Mouse (Mus musculus) c-Kit-positive CD71-negative TER-119-negative erythroid progenitor cells, embryonic 14.5 days (primary cell): ENCODE measurements around the gene P2rx7.

Source experiments
- DNase-seq: peaks from one replicate; pipeline ENCODE4 v3.0.0-alpha.2; 2013; ENCODE audit warnings: low read depth

Gene P2rx7

DNA sequence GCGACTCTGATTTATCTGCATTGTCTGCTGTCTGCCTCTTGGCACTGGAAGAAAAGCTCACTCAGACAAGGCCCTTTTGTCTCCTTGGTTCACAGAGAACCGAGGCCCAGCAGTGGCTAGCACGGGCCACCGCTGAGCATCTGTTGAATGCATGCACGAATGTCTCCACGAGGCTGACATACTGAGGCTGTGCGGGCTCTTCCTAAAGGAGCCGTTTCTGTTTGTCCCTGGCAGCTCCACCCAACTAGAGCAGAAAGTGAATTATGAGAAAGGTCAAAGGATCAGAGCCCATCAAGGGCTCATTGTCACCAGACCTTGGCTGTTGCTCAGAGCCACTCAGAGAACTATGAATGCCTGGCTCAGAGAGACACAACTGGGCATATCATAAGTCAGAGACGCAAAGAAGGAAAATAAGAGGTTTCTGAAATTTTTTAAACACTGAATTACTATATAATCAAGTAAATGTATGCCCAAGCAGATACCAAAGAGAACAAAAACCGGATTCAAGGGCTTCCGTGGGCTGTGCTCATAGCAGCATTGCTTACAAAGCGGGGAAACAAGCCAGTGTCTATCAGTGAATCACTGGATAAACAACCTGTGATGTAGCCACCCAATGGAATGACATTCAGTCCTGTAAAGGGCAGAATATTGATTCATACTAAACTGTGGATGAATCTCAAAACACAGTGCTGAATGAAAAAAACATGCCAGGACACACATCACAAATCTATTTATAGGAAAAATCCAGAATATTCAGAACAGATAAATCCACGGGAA is 49.9 kb downstream of the P2rx7 start:
- DNase-seq, result no peak

DNA sequence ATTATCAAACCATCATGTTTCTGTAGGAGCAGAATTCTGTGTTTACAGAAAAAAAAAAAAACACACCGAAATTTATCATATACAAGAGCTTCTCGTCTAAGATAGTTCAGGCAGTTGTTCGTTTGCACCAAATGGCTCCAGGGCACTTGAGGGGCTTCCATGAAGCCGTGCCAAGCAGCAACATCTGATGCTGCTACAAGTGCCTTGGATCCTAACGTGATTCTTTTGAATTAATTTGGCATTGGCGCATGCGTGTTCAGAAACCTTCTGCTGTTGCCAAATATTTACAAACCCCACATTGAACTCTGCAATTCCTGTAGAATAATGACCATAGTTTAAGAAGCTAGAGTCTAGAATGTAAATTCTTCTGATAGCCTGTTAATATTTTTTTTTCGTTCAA is 51.8 kb downstream of the P2rx7 start:
- DNase-seq, result no peak

DNA sequence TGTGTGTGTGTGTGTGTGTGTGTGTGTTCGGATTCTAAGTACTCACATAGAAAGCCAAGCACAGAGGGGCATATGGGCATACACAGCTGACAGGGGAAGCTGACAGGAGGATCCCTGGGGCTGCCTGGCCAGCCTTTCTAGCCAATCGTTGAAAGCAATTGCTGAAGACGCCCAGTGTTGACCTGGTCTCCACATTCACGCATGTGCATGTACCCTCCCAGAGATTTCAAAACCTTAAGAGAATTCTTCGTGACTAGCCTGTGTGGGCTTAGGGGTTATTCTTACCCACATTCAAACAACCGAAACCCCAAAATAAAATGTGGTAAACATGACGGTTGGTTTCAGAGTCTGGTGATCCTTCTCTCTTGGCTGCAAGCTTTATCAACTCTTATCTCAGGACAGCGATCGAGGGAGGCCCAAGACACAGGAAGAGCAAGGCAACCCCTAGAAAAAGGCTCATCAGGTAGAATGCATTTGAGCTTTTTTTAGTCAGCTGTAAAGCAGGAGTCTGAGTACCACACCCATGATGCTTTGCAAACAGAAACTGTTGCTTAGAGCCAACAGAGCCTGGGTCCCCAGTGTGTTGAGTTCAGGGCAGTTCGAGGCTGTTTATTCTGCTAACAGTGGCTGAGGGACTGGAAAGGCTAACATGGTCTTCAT is 54.5 kb downstream of the P2rx7 start:
- no peak for DNase-seq

DNA sequence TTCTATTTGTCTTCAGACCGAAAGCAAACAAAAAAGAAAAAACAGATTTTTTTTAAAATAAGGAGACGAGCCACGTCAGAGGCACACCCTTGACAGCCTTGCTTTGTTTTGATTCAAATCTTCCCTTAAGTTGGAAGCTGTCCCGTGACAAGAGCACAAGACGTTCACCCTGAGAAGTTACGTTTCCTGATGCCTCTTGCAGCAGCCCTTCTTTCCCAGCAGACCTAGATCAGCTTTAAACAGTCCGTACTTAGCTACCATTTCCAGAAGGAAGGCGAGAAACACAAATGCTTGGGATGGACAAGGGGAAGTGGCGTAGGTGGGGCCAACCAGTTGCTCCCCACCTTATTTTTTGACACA is 55.0 kb downstream of the P2rx7 start:
- DNase-seq, result no peak

DNA sequence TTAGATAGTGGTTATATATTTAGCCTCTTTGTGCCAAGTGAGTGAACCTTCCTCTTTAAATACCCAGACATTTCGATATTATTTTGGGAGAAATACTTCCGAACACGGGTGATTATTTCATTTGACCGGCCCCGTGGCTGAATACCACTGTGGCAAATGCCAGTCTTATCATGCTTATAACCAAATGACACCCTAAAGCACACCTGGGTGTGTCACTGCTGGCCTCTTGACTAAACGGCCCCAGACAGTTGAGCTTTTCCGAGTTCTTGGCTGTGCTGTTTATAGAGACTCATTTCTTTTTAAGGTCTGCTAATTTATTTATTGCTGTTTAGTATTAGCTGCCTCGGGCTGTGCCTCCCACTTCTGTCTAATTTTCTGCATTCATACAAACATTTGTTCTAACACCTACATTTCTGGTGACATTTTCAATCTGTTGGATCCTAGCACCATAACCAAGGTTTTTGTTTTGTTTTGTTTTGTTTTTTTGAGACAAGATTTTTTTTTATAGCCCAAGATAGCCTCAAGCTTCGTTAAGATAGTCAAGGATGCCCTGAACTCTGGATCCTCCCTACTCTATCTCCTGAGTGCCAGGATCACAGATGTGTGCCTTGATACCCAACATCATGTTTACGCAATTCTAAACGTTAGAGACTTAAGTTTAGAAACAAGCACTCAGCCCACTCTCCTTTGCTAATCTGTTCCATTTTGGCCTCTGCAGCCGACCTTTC is 56.6 kb downstream of the P2rx7 start:
- DNase-seq, result no peak

DNA sequence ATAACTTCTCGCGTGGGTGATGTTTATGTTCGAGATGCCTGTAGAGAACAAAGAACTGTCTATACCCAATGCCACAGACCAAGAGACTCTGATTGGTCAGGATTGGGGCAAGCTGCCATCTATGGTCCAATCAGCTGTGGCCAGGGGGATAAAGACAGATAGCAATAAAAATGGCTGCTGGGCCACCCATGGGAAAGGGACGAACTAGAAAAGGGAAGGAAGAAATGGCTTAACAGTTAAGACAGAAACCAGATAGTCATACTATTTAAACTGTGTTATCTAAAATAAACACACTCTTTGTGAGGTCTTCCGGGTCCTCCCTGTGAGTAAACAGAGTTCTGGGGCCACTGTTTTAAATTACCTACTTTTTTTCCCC is 57.1 kb downstream of the P2rx7 start:
- DNase-seq, result no peak

DNA sequence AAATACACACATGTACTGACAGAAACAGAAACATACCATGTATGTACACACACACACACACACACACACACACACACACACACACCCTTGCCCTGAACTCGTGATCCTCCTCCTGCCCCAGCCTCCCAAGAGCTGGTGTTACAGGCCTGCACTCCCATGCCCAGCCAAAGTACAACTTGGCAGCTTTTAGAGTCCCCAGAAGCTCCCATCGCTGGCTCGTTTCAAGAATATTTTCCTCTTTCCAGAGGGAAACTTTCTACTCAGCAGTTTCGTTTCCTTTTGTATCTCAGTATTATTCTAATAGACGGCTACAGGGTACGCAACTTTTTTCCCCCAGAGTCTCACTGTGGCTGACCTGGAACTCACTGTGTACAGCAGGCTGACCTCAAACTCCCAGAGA is 58.4 kb downstream of the P2rx7 start:
- no peak for DNase-seq

DNA sequence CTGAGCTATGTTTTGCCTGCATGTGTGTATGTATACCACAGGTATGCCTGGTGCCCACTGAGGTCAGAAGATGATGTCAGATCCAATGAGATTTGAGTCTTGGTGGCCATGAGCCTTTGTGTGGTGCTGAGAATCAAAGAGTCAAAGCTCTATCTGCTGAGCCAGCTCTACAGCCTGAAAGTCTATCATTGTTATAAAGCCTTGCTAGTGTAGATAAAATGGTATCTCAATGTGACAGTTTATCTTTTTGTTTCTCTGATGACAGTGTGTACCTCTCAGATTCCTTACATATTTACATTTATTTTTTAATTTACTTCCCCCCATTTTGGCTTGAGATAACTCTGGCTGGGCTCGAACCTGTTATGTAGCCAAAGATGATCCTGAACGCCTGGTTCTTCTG is 59.9 kb downstream of the P2rx7 start:
- no peak for DNase-seq

DNA sequence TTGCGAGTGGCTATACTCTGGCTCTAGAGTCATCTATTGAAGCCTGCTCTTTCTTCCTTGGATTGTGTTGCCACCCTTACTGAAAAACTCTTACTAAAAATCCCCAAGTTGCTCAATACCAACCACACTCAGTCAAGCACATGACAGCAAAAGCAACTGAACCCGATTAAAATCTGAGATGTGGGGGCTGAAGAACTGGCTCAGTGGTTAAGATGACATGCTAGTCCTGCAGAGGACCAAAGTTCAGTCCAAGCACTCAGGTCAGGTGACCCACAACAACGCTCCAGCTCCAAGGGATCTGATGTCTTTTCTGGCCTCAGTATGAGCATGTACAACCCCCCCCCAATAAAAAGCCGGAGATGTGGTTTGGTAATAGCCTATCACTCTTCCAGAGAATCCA is 60.9 kb downstream of the P2rx7 start:
- DNase-seq, result no peak

DNA sequence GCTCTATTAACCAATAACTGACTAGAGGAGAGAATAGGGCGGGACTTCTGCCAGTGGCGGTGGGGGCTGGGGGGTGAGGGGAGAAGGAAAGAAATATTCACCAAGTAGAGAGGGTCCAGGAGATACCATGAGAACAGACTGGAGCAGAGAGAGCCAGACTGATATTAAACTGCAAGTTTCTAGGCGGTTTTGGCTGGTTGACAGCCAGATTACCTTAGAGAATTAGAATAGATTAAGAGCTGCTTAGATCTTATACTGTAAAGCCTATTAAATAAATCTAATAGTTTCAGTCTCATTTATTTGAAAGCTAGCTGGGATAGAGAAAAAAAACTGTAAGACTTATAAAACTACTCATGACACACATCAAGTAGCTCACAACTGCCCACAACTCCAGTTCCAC is 61.5 kb downstream of the P2rx7 start:
- no peak for DNase-seq

DNA sequence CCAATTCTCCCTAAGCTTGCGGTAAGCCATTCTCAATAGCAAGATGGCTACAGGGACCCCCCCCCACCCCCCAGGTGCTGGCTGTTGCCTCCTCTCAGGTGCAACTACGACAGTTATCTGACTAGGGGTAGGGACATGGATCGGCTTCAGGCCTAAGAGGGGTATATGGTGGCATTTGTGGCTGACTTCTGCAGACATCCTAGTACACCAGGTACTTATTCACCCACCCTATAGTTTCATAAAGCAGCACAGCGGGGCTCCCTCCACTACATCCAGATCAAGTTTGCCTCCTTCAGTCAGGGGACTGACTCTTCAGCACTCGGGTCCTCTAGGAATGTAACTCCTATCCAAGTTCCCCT is 63.2 kb downstream of the P2rx7 start:
- no peak for DNase-seq

DNA sequence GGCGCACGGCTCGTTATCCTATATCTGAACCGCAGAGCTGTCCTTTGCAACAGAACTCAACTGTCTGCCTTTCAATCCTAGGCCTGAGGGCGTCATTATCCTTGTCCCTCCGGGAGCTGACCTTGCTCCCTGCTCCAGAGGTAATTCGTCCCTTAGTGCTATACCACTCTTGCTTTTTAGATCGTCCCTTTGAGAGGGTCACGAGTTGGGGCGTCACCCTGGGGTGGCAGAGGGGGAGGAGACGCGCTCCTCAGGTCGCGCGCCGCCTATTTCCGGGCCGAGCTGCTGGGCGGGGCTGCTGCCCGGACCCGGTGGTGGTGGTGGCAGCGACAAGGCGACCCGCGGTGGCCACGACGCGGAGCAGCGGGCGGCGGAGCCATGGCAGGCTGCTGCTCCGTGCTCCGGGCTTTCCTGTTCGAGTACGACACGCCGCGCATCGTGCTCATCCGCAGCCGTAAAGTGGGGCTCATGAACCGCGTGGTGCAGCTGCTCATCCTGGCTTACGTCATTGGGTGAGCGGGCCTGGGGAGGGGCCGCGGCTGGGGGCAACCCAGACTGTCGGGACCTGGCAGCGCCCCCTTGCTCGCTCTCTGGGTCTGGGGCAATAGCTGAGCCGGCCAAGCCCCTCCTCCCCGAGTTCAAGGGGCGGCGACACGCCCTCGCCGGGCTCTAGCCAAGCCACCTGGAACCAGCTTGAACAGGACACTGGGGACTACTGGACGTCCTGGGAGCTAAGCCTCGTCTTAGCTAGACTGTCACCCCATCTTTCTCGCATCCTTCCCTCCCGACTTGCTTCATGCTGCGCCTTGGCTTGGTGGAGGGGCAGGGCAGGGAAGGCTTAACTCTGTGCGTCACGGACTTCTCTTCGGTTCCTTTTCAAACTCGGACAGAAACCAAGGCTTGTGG is 63.8 kb downstream of the P2rx7 start, which contains the start of gene P2rx4:
P2rx4 (plus strand) TSS at position 269 of the 906 bp plus-strand sequence.
- DNase-seq, result peak; percentile 69

DNA sequence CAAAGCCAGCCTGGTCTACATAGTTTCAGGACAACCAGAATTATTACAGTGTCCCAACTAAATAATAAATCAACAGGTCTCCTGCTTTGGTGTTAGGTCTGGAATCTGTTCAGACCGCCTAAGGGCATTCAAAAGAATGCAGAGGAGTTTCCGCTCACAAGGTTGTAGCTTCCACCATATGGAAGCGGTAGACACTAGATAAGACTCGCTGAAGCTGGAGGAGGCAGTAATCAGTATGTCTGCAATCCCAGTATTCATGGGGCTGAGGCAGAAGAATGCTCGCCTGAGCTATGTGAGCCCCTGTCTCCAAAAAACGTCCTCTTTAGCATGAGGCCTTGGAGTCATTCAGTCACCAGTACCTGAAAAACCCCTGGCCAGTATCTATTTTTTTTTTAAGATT is 65.1 kb downstream of the P2rx7 start:
- DNase-seq, result no peak

DNA sequence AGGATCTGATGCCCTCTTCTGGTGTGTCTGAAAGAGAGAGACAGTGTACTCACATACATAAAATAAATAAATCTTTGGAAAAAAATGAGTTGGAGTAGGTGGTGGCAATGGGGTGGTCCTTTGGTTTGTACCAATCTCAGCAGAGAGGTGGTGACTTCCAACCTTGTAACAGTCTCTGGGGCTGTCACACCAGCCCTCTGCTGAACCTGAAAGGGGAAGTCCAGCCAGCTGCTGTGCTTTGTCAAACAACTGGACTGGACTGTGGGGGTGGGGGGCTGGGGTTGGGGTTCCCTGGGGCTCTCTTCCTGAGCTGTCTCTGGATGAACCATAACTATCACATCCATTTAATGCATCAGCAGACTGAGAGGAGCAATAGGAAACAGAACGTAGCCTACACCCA is 72.0 kb downstream of the P2rx7 start:
- DNase-seq, result no peak

DNA sequence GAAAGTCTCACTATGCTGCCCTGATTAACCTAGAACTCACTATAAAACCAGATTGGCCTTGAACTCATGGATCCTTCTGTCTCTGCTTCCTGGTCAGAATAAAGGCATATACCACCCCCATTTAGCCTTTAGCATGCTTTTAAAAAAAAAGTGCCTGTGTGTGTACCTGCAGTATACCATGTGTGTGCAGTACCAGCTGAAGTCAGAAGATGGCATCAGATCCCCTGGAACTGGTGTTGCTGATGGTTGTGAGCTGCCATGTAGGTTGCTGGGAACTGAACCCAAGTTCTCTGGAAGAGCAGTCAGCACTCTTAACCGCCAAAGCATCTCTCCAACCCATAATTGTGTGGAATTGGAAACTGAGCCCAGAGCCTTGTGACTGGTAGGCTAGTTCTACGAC is 73.1 kb downstream of the P2rx7 start:
- DNase-seq, result no peak

DNA sequence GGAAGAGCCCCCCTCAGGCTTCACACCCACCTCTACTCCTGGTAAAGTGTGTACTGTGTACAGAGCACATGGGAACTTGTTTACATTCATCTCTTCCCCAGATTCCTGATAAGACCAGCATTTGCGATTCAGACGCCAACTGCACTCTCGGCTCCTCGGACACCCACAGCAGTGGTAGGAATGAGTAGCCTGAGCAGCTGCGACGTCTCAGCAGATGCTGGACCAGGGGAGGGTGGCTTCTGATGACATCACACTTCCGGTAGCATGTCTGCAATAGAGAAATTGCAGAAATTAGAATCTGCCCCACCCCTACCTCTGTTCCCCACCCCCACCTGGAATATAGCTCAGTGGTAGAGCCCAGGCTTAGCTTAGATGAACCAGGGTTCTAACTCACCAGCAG is 74.7 kb downstream of the P2rx7 start:
- no peak for DNase-seq

DNA sequence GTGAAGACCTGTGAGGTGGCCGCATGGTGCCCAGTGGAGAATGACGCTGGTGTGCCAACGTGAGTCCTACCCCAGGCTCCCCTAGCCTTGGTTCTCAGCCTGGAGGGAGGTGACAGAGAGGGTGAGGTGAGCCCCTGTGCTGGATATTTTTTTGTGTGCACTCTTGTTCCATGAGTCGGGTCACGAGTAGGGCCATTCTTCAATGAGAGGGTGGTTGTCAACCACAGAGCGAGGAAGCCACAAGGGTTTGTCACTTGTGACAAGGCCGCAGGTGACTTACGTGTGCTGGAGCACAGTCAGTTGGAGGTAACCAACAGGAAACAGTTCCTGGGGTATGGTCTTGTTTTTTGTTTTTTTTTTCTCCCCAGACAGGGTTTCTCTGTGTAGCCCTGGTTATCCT is 75.5 kb downstream of the P2rx7 start:
- DNase-seq, result no peak

DNA sequence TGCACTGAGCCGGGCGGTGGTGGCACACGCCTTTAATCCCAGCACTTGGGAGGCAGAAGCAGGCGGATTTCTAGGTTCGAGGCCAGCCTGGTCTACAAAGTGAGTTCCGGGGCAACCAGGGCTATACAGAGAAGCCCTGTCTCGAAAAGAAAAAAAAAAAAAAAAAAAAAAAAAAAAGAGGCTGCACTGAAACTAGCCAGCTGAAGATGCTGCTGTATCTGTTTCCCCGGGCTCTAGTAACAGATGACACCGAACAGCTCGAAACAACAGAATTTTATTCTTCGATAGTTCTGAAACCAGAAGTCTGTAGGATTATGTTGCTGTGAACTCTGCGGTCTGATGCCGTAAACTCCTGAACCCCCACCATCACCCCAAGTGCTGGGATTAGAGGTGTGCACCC is 81.7 kb downstream of the P2rx7 start:
- no peak for DNase-seq

DNA sequence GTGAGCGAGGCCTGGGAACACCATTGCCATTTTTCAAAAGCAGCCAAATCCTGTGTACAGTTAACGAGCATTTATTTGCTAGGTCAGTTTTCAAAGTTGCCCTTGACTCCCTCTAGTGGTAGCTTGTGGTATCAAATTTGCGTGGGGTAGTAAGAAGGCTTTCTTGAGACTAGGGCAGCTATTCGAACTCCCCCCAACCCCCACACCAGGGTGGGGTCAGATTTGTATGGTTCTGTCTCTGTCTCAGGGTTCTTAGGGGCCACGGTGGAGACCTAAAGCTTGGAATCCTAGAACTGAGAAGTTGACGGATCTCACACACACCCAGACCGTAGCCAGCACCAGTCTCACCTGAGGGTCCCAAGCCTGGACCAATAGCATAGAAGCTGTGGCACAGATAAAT is 82.4 kb downstream of the P2rx7 start:
- DNase-seq, result peak; percentile 84

DNA sequence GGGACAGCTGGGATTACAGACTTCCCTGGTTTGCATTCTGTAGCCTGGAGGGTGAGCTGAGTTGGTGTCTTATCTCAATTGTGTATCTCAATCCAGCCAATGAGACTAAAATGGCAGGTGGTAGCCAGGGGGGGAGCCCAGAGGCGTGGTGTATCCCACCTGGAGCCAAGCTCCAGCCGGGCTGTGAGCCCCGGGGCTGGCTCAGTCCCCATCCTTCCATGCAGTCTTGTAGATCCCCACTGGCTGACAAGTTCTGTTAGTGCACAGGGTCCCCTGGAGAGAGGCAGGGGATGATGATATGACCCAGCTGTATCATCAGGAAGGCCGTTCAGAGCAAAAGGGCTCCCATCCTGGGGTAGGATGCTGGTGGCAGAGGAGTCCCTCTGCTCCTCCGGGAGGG is 82.9 kb downstream of the P2rx7 start:
- no peak for DNase-seq

DNA sequence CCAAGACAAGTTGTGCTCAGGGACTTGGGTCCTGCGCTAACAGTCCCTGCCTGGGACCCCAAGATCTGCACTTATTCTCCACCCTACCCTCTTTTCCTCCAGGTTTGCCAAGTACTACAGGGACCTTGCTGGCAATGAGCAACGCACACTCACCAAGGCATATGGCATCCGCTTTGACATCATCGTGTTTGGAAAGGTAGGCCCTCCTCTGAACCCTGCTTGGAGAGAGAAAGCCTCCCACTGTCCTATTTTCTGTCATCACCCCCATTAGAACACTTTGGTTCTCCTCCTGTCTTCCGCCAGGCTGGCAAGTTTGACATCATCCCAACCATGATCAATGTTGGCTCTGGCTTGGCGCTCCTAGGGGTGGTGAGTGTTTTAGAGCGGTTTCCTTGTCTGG is 83.4 kb downstream of the P2rx7 start:
- no peak for DNase-seq

DNA sequence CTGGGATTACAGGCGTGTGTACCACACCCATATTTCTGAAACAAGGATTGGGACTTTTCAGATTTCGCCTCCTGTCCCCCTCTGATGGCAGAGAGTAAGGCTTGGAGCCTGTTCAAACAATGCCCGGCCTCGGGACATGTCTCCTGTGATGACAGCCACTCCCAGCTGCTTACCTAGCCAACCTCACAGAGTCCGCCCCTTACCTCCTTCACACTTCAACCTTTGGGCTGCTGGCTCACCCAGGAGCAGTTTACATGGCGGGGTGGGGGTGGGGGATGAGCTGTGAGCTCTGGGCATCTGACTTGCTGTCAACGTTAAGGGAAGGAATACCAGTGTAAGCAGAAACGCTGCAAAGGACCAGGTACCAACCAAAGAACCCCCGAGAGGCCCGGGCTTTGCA is 87.1 kb downstream of the P2rx7 start:
- no peak for DNase-seq
